Mouse (Mus musculus): Measurements from ENCODE around the gene Sel1l.
A peak's percentile ranks its signal among the peaks of the same experiment; 100 is the strongest.
"Not testable (repeated sequence)": the region's sequence is repeated elsewhere in the genome, so short reads cannot be mapped to it uniquely, and the experiment has no call there.

The Sel1l gene

DNA sequence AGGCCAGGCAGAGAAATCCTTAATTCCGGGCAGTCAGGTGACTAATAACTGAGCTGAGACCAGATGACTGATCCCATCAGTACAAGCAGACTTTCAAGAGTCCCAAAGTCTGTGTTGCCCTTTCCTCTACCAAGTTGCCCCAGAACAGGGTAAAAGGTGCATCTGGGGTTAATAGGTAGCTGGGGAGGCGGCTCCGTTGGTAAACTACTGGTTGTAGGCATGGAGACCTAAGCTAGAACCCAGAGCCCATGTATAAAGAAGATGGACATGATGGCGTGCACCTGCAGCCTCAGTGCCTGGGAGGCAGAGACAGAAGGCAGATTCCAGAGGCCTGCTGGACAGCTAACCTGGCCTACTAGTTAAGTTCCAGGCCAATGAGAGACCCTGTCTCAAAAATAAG is 30.2 kb downstream of the Sel1l start:
- DNase-seq (ENCODE audit: low read depth) = no peak

DNA sequence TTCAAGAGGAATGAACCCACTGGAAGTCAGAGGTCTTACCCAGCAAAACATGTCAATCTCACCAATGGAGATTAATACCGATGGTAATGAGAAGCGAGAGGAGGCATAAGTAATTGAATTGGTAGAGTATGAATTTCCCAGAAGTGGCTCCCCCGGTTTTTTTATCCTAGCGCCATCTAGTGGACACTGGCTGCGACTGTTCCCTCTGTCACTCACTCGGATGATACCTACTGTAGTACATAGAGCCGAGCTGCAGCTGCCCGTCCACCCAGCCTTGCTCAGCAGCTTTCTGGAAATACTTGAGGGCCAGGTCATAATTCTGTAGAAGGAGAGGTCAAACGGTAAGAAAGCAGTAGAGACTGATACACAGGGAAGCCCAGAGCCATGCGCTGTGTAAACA is 33.0 kb downstream of the Sel1l start:
- no peak for DNase-seq (ENCODE audit: low read depth)

- no peak for DNase-seq (ENCODE audit: low read depth)
Observed at GRCm38 (mm10) chr12:91815552-91815951, 33.4 kb downstream of the Sel1l start.

DNA sequence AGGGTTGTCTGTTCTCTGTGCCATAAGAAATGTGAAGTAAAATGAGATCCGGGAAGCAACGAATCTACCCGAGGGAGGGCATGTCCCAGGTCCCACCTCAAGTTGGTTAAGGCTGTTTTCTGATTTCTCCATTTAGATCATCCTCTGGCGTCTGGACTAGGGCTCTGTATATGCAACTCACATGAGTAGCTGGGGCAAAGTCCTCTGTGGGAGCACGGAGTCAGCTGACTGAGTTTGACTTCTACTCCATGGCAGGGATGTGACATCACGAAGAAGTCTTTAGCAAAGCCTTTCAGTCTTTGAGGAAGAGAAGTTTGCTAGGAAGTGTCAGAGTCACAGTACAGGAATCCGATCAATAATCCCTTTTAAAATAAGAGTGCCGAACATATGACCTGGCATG is 40.0 kb downstream of the Sel1l start:
- DNase-seq (ENCODE audit: low read depth) = no peak

GRCm38 (mm10) chr12:91807761-91808160 is 41.2 kb downstream of the Sel1l start:
- no peak for DNase-seq (ENCODE audit: low read depth)

DNA sequence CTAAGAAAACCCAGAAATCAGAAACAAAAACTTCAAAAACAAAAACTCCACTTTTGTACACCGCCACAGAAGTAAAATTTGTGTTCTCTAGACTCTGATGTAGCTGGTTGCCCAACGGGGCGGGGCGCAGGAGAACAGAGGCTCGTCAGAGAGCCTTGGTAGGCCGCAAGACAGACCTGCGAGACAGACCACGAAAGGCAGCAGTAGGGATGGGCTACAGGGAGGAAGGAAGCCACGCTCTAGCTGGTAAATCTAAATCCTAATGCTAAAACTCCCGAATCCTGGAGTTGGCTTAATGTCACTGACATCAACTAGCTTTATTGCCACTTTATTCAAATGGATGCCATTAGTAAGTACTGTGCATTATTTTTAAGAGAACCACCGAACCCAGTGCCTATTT is 41.9 kb downstream of the Sel1l start:
- no peak for DNase-seq (ENCODE audit: low read depth)

GRCm38 (mm10) chr12:91804262-91804661 is 44.7 kb downstream of the Sel1l start:
- DNase-seq (ENCODE audit: low read depth) = no peak

DNA sequence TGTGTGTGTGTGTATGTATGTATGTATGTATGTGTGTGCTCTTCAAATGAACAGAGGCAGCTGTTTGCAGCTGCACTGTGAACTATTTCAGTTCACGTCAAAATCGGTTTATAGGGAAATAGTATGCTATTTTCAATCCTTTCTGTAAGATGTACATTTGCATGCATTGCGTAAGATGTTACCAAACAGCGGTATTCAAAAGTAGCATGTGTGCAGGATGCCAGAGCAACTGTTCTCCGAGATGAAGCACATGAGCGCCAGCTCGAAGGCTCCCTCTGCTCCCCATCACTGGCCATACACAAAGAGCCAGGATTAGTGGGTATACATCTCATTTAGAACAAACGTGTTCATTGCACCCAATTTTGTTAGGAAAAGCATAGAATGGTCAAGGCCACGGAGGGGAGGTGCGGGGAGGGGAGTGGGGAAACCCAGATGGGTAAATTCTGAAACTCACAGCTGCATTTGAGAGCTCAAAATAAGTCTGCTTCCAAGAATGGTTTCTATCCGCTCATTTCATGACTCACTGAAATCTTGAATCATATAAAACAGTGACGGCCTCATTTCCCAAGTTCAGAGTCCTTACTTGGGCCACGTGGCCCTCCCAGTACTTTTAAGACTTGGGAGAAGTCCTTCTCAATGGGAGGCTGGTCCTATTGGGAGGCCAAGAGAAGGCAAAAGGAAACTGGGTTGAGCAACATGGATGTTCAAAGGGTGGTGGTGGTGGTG is 45.6 kb downstream of the Sel1l start:
- no peak for DNase-seq (ENCODE audit: low read depth)

GRCm38 (mm10) chr12:91802586-91803206 is 46.3 kb downstream of the Sel1l start:
- no peak for DNase-seq (ENCODE audit: low read depth)

DNA sequence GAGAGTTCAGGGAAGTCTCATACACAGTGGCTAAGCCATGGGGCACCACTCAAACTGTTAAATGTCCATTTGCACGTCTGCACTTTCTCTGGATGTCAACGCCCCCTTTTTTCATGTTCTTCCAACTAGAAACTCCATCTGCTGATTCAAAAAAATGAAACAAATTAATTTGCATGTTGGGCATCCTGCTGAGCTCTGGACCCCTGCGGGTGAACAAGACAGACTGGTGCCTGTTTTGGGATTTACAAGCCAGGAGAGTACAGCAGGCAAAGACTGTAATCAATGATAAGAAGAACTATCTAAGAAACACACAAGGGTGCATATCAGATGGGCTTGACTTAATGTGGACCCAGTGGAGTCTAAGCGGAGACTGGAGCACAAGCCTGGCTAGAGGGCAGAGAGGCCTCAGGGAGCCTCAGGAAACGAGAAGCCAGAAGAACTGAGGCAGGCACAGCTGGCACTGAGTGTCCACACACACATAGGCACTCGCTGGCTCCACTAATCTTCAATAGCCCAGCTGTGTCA is 48.0 kb downstream of the Sel1l start:
- no peak for DNase-seq (ENCODE audit: low read depth)

GRCm38 (mm10) chr12:91799821-91800335 is 49.1 kb downstream of the Sel1l start:
- no peak for DNase-seq (ENCODE audit: low read depth)

- no peak for DNase-seq (ENCODE audit: low read depth)
Observed at GRCm38 (mm10) chr12:91799379-91799773, 49.6 kb downstream of the Sel1l start.

DNA sequence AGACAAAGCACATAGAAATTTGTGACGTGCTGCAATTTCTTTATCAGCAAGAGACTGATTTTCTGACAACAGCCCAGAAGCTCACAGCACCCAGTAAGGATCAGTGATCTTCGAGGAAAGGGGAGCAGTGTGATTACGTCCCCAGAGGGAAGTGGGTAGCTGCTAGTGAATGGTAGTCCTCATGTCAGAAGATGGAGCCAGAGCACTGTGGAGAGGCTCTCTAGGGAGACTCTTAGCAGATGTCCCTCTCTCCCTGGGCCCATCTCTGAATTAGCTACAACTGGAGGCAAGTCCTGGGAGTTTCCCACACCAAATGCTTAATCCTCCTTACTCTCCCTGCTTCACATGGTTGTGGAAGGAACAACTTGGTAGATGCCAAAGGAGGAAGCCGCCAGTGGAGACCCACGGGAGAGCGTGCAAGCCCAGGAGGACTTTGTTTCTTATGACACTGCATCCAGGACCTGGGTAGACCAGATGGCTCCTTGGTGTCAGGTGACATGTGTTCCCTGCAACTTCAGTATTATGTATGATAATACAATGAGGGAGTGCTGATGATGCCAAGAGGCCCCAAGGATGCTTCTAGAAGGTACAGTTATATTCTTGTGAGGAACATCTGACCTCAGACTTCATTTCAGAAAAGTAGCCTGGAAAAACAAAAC is 50.1 kb downstream of the Sel1l start:
- DNase-seq (ENCODE audit: low read depth) = no peak

DNA sequence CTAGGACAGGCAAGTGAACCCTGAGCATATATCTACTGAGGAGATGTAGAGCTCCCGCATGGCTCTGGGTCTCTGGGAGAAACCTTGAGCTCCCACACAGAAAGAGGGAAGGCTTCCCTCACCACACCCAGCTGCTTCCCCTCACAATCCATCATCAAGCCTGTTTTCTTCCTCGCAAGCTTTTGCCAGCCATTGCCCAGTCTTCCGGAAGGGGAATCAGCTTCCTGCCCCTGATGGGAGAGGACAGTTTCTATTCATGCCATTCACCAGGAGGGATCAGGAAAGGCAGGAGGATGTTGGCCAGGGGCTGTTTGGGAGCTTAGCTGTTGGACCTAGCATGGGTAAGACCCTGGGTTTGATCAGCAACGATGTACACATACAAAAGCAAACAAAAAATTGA is 52.2 kb downstream of the Sel1l start:
- DNase-seq (ENCODE audit: low read depth) = no peak

DNA sequence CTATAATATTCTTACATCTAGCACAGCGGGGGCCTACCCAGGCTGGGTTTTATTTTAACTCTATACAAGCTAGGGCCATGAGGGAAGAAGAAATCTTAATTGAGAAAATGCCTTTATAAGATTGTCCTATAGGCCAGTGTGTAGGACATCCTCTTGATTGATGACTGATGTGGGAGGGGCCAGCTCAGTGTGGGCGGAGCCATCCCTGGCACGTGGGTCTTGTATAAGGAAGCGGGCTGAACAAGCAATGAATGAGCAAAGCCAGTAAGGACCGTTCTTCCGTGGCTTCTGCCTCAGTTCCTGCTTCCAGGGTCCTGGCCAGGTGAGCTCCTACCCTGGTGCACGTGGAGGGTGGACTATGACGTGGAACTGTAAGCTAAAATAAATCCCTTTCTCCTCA is 55.7 kb downstream of the Sel1l start:
- DNase-seq (ENCODE audit: low read depth) = no peak

DNA sequence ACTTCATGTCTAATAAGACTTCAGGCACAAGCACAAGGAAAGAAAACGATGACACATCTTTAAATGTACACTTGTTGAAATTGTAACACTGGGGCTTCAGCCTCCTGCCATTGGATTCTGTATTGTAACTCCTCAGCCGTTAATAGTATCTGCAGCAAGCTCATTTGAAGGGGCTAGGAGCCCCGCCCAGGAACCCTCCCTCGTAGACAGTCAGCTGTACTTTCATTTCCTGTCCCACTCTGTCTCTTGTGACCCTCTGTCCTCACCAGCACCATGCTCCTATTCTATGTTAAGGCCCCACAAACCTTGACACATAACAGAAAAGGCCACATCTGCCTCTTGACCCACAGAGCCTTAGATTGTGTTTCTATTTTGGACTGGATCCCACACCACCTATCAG is 57.1 kb downstream of the Sel1l start:
- DNase-seq (ENCODE audit: low read depth) = no peak

DNA sequence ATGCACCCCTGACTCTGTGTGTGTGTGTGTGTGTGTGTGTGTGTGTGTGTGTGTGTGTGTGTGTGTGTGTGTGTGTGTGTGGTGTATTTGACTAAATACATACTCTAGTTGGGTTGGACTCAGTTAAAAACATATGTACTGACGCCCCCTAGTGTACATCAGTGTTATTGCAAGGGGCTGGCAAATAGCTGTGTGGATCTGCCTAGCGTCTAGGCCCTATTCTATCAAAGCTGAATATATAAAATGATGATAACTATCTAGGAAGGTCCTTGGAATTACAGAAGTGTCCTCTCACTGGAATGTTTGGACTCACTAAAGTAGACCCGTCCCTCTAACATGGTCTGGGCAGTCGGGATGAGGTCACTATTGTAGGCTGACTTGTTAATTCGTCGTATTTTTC is 59.2 kb downstream of the Sel1l start:
- no peak for DNase-seq (ENCODE audit: low read depth)

- DNase-seq (ENCODE audit: low read depth) = not testable (repeated sequence)
Observed at GRCm38 (mm10) chr12:91788446-91788845, 60.5 kb downstream of the Sel1l start.

GRCm38 (mm10) chr12:91787959-91788437 is 61.0 kb downstream of the Sel1l start, which contains the start of gene Ston2:
Ston2 (minus strand) TSS chr12:91788387.
- no peak for DNase-seq (ENCODE audit: low read depth)

DNA sequence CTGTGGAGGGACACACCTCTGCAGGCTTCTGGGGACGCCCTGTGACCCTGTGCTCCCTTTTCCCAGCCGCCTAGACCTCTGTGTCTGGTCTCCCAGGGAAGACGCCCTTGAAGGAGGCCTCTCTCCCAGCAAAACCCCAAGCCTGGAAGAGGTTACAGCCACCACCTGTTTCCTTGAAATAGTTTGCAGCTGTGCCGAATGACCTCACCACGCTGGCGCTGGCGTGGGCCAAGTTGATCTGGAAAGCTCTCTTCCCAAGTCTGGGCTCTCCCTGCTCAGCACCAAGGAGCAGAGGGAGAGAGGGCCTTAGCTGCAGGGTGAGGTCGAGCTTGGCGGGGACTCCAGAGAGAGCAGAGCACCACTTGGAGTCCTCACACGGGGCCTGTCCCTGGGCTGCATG is 62.6 kb downstream of the Sel1l start:
- DNase-seq (ENCODE audit: low read depth) = peak; percentile 78

- DNase-seq (ENCODE audit: low read depth) = no peak
Observed at GRCm38 (mm10) chr12:91781432-91781831, 67.5 kb downstream of the Sel1l start.

DNA sequence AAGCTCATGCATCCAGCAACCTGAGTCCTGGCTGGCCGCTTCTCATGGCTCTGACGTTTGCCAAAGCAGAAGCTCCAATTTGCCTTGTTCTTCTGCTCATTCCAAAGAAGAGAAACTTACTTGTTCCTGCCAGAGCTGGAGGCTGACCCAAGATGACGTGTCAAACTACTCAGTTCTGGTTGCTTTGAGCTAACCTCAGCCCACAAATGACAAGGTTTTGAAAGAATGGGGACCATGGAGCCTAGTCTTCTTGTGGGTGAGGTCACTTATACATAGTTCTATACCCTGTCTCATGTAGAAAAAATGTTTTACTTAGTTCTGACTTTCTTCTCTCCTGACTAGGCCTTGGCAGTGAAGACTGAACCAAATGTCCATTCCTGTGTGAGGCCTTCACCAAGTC is 68.4 kb downstream of the Sel1l start:
- DNase-seq (ENCODE audit: low read depth) = no peak

DNA sequence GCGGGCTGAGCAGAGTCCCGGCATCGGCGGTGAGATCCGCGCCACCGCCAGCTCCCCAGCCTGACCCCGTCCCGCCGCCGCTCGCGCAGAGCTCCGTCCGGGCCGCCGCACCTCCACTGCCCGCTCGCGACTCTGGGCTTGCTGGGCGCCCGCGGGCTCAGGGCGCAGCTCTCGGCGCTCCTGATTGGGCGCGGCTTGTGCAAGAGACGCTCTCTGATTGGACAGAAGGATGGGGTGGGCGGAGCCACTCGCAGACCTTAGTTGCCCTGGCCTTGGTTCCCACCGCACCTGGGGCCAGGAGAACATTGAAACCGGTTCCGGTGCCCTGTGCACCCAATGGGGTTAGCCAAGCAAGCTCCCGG is 70.0 kb downstream of the Sel1l start:
- DNase-seq (ENCODE audit: low read depth) = peak; percentile 35

Data from fibroblast of lung, adult 2 months (primary cell).